Mouse (Mus musculus): ENCODE results near the gene Tbc1d9.

- TF ChIP-seq POLR2A (IDR thresholded peaks at IDR 0.05; ENCODE audit: extremely low read depth, insufficient read depth, low read length), result no peak
- TF ChIP-seq CTCF (IDR thresholded peaks at IDR 0.05; ENCODE audit: low read depth, low read length), result no peak
Measured at GRCm38 (mm10) chr8:83285391-83285790, 120.2 kb downstream of the Tbc1d9 start.

Measured in liver, adult 2 months (tissue).